Mouse (Mus musculus) heart, embryonic 10.5 days (tissue): Measurements from ENCODE around the gene Kif6. TPM values are rescaled to one million over a fixed set of nuclear protein-coding genes. Genes with fewer than 3 reads are reported as not detected.

Experiments
- DNase-seq: peaks from one replicate; pipeline ENCODE4 v3.0.0-alpha.2; 2017; ENCODE audit warnings: low spot score
- H3K27ac ChIP-seq: fragments of 300-500 bp; sonication (generic); 2 replicates; pipeline ENCODE4 v1.5.1; 2016; ENCODE audit warnings: mild to moderate bottlenecking
- H3K27me3 ChIP-seq: fragments of 300-500 bp; sonication (generic); 2 replicates; pipeline ENCODE4 v1.6.1; 2016; ENCODE audit warnings: mild to moderate bottlenecking; ENCODE audit not compliant: poor library complexity, insufficient read depth, severe bottlenecking
- H3K36me3 ChIP-seq: fragments of 300-500 bp; sonication (generic); 2 replicates; pipeline ENCODE4 v1.6.1; 2016; ENCODE audit warnings: mild to moderate bottlenecking, moderate library complexity
- H3K4me1 ChIP-seq: fragments of 300-500 bp; sonication (generic); 2 replicates; pipeline ENCODE4 v1.6.1; 2016; ENCODE audit warnings: mild to moderate bottlenecking
- H3K4me3 ChIP-seq: fragments of 300-500 bp; sonication (generic); 2 replicates; pipeline ENCODE4 v1.5.1; 2016; ENCODE audit warnings: mild to moderate bottlenecking, moderate library complexity
- H3K9me3 ChIP-seq: fragments of 300-500 bp; sonication (generic); 2 replicates; pipeline ENCODE4 v1.6.1; 2016; ENCODE audit warnings: mild to moderate bottlenecking, moderate library complexity
- WGBS: fragments of 180-500 bp; shearing (Covaris S2); methylation state at CpG from one replicate; pipeline ENCODE4 v1.1.7; 2016; 5-methylcytosine and 5-hydroxymethylcytosine counted together
- polyA plus RNA-seq: library from polyadenylated mRNA; unstranded; fragments of >200 nt; fragmentation: Nextera tagmentation; extraction: Ambion mirVana; gene quantifications from 2 replicates; pipeline ENCODE4 v1.2.1, GENCODE M21; 2016

Kif6 gene
- polyA plus RNA-seq, 1 experiment from 2014 or later = 2.0 TPM

DNA sequence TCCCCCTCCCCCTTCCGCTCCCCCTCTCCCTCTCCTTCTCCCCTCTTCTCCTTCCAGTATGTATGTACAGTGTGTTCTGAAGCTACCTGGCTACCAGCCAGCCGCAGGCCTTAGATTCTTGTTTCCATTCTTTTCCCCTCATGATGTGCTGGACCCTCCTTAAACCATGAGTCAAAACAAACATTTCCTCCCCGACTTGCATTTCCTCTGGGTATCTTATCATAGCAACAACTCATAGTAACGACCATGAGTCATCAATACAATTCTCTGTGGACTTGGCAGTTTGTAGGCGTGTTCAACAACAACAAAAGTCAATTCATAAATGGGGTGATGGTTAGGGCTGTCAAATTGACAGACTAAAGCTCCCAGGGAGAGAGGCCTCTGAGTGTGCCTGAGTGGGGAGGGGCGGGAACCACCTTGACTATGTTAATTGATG lies 136.0 kb downstream of the Kif6 start:
- peaks cover 3% of the 10 kb centered on the region; the same call in 1 of the 2 replicates for H3K4me1 ChIP-seq
- H3K27me3 ChIP-seq = no peaks in the 10 kb centered on the region
- no peak overlapping the region for H3K4me3 ChIP-seq
- no peak for DNase-seq
- WGBS = 51% methylated on average over 6 of the region's 6 CpGs
- 0 out of 2 replicates have a peak, but pooled peaks cover 3% of the 10 kb centered on the region for H3K36me3 ChIP-seq
- H3K9me3 ChIP-seq = no peaks in the 10 kb centered on the region
- no peak overlapping the region for H3K27ac ChIP-seq

GRCm38 (mm10) chr17:49753874-49754273 lies 138.9 kb downstream of the Kif6 start:
- H3K9me3 ChIP-seq = no peaks in the 10 kb centered on the region
- H3K4me1 ChIP-seq = peaks cover 7% of the 10 kb centered on the region; the same call in 1 of the 2 replicates
- no peaks in the 10 kb centered on the region for H3K27me3 ChIP-seq
- H3K36me3 ChIP-seq = no peaks in the 10 kb centered on the region
- no peak overlapping the region for H3K4me3 ChIP-seq
- no peak overlapping the region for H3K27ac ChIP-seq
- no peak for DNase-seq
- WGBS = 92% methylated on average over 7 of the region's 7 CpGs

- no peaks in the 10 kb centered on the region for H3K9me3 ChIP-seq
- no peaks in the 10 kb centered on the region for H3K36me3 ChIP-seq
- no peaks in the 10 kb centered on the region for H3K27me3 ChIP-seq
- 85% methylated on average over 19 of the region's 19 CpGs for WGBS
- DNase-seq = no peak
- H3K27ac ChIP-seq = no peak overlapping the region
- H3K4me3 ChIP-seq = no peak overlapping the region
- 0 out of 2 replicates have a peak, but pooled peaks cover 3% of the 10 kb centered on the region for H3K4me1 ChIP-seq
Measured at GRCm38 (mm10) chr17:49756862-49757261, 141.9 kb downstream of the Kif6 start.

DNA sequence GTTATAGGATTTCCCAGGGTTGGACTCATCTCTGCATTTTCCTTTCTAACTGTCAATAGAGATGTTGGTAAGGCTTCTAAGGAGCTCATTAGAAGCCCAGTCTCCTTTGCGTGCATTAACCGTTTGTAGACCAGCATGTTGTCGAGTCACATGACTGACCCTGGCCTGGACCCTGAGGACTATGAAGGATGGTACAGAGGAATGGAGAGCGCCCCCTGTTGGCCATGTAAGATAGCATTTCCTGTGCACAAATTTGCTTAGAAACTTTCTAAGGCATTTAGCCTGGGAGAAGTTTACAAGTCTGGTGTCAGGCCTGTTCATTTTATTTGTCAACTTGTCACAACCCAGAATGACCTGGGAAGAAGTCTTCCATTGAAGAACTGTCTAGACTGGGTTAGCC lies 144.1 kb downstream of the Kif6 start:
- no peak for DNase-seq
- no peaks in the 10 kb centered on the region for H3K27me3 ChIP-seq
- H3K4me1 ChIP-seq = 0 out of 2 replicates have a peak, but pooled peaks cover 3% of the 10 kb centered on the region
- WGBS = 76% methylated on average over 4 of the region's 4 CpGs
- no peak overlapping the region for H3K27ac ChIP-seq
- no peaks in the 10 kb centered on the region; the same call in 1 of the 2 replicates for H3K36me3 ChIP-seq
- no peak overlapping the region for H3K4me3 ChIP-seq
- no peaks in the 10 kb centered on the region for H3K9me3 ChIP-seq

DNA sequence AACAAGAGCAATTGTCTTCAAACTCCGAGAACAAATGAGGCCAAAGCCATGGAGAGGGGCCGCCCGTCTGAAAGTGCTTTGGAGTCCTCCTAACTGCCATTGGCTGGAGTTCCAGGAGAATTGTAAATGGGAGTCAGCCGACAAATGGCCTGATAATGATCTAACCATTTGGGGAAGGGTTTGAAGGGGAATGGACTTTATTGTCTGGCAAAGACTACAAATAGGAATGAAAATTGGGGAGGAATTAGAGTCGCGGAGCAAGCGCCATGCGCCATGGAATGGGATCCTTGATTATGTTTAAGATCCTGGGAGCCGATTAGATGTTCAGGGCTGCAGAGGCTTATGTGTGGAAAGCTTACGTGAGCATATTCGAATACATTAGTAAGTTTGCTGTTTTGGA lies 146.3 kb downstream of the Kif6 start:
- H3K27ac ChIP-seq = no peak overlapping the region
- H3K4me1 ChIP-seq = 0 out of 2 replicates have a peak, but pooled peaks cover 3% of the 10 kb centered on the region
- no peak for DNase-seq
- no peaks in the 10 kb centered on the region; the same call in 1 of the 2 replicates for H3K36me3 ChIP-seq
- no peaks in the 10 kb centered on the region for H3K27me3 ChIP-seq
- H3K9me3 ChIP-seq = no peaks in the 10 kb centered on the region
- WGBS = 75% methylated on average over 11 of the region's 11 CpGs
- H3K4me3 ChIP-seq = no peak overlapping the region

GRCm38 (mm10) chr17:49761838-49762237 lies 146.9 kb downstream of the Kif6 start:
- no peaks in the 10 kb centered on the region for H3K9me3 ChIP-seq
- 71% methylated on average over 8 of the region's 8 CpGs for WGBS
- DNase-seq = no peak
- H3K4me1 ChIP-seq = no peaks in the 10 kb centered on the region
- no peak overlapping the region for H3K4me3 ChIP-seq
- H3K36me3 ChIP-seq = no peaks in the 10 kb centered on the region; the same call in 1 of the 2 replicates
- no peak overlapping the region for H3K27ac ChIP-seq
- H3K27me3 ChIP-seq = no peaks in the 10 kb centered on the region

DNA sequence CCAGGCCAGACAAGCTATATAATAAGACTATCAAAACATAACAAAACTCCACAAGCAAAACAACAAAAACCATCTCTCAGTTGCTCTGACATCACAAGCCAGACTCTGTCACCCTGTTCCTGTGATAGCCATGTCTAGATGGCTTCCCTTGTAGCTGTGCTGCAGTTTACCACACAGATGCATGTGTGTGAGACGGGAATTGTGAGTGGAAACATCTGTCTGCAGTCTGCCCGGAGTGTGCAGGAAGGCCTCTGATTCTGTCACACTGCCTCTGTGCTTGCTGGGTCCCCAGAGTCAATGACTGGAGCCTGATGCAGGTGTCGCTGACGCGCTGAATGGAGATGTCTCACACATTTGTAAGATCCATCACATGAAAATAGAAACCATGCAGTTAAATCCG lies 150.0 kb downstream of the Kif6 start:
- no peak for DNase-seq
- WGBS = 59% methylated on average over 6 of the region's 6 CpGs
- no peak overlapping the region for H3K27ac ChIP-seq

DNA sequence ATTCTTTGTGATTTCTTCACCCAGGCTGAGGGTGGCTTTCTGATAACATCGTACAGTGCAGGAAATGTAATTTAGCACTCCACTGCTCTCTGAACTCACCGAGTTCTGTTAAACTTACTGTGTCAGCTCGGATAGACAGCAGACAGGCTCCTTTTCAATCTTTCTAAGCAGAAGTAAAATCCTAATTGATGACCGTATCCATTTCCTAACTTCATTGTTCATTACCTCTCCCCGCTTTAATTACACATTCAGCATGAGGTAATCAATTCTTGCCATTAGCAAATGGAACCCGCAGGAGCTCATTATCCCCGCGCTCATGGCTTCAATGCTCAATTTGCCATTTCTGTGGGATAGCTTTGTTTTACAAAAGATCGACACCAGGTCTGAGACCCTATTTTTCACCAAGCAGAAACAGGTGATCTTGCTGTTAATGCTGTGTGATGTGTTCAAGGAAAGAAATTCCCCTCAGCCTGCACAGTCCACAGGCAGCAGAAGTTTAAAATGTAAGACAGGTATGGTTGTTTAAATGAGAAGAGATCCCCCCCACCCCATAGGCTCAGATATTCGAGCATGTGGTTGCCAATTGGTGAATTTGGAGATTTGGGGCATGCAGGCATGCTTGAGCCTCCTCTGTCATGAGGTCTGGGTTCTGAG lies 152.9 kb downstream of the Kif6 start:
- Histone ChIP-seq H3K9me3 (no peaks in the 10 kb centered on the region), H3K4me1 (peaks cover 11% of the 10 kb centered on the region), H3K27me3 (no peaks in the 10 kb centered on the region), H3K36me3 (no peaks in the 10 kb centered on the region; the same call in 1 of the 2 replicates), H3K4me3 (no peak overlapping the region), H3K27ac (no peak overlapping the region)
- DNase-seq = no peak
- WGBS = 46% methylated on average over 10 of the region's 10 CpGs

More for the DNA sequence above, 150.0 kb downstream of the Kif6 start:
- no peaks in the 10 kb centered on the region for H3K4me1 ChIP-seq
- H3K4me3 ChIP-seq = no peak overlapping the region
- no peaks in the 10 kb centered on the region for H3K9me3 ChIP-seq
- no peaks in the 10 kb centered on the region; the same call in 1 of the 2 replicates for H3K36me3 ChIP-seq
- no peaks in the 10 kb centered on the region for H3K27me3 ChIP-seq

DNA sequence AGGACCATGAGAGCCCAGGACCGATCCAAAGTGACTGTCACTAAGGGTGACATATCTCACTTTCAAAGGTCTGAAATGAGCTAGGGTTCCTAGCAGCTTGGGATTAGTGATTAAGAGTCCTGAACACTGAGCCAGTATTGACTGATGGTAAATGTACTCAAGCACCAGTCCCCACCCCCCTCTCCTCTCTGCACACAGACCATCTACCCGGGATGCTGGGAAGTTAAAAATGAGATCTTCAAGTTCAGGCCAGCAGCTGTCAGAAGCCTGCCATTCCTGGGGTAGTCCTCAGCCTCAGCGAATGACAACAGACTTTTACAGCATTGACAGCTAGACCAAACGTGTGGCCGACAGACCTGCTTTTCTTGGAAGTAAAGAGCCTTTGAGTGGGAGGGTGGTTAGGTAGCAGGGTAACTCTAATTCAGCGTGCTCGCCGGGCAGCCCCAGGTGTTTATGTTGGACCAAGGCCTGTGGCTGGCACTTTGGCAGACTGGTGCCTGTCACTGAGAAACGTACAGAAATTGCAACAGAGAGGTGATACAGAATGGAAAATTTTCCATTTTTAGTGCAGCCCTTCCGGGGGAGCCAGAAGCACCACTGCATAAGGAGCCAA lies 156.9 kb downstream of the Kif6 start:
- 41% methylated on average over 10 of the region's 10 CpGs for WGBS
- H3K9me3 ChIP-seq = no peaks in the 10 kb centered on the region
- DNase-seq = no peak
- H3K4me3 ChIP-seq = no peak overlapping the region
- peaks cover 11% of the 10 kb centered on the region for H3K4me1 ChIP-seq
- no peaks in the 10 kb centered on the region for H3K36me3 ChIP-seq
- peak overlapping the region; percentile 16; the same call in 1 of the 2 replicates for H3K27ac ChIP-seq
- no peaks in the 10 kb centered on the region for H3K27me3 ChIP-seq

- H3K4me3 ChIP-seq = no peak overlapping the region
- H3K27ac ChIP-seq = no peak overlapping the region
- H3K9me3 ChIP-seq = no peaks in the 10 kb centered on the region
- no peaks in the 10 kb centered on the region; the same call in 1 of the 2 replicates for H3K4me1 ChIP-seq
- WGBS = 66% methylated on average over 13 of the region's 13 CpGs
- DNase-seq = no peak
- H3K36me3 ChIP-seq = no peaks in the 10 kb centered on the region
- H3K27me3 ChIP-seq = no peaks in the 10 kb centered on the region
Measured at GRCm38 (mm10) chr17:49777115-49777839, 162.3 kb downstream of the Kif6 start.

DNA sequence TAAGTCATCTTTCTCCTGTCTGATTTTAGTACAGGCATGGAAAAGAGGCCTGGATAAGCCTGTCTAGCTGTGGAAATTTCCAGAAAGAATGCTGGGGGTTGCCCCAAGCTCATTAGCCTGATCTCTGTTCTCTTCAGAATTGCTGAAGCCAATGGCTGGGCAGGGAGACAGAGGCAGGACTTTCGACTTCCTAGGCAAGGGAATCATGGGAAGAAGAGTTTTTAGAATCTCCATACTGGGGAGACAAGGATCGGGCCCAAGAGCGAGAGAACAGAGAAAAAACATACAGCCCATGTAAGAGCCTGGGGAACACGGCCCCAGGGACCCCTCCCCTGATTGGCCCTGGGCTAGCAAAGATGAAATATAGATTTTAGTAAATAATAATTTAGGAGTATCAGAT lies 164.1 kb downstream of the Kif6 start:
- no peak for DNase-seq

GRCm38 (mm10) chr17:49779576-49779975 lies 164.6 kb downstream of the Kif6 start:
- no peaks in the 10 kb centered on the region; the same call in 1 of the 2 replicates for H3K4me1 ChIP-seq
- H3K27ac ChIP-seq = no peak overlapping the region
- H3K4me3 ChIP-seq = no peak overlapping the region
- no peaks in the 10 kb centered on the region for H3K36me3 ChIP-seq
- no peaks in the 10 kb centered on the region for H3K27me3 ChIP-seq
- no peak for DNase-seq
- no peaks in the 10 kb centered on the region for H3K9me3 ChIP-seq
- WGBS = 84% methylated on average over 3 of the region's 3 CpGs

More for the DNA sequence above, 164.1 kb downstream of the Kif6 start:
- no peak overlapping the region for H3K4me3 ChIP-seq
- no peaks in the 10 kb centered on the region for H3K36me3 ChIP-seq
- H3K27ac ChIP-seq = no peak overlapping the region
- H3K4me1 ChIP-seq = no peaks in the 10 kb centered on the region; the same call in 1 of the 2 replicates
- 86% methylated on average over 4 of the region's 4 CpGs for WGBS
- H3K27me3 ChIP-seq = no peaks in the 10 kb centered on the region
- no peaks in the 10 kb centered on the region for H3K9me3 ChIP-seq

DNA sequence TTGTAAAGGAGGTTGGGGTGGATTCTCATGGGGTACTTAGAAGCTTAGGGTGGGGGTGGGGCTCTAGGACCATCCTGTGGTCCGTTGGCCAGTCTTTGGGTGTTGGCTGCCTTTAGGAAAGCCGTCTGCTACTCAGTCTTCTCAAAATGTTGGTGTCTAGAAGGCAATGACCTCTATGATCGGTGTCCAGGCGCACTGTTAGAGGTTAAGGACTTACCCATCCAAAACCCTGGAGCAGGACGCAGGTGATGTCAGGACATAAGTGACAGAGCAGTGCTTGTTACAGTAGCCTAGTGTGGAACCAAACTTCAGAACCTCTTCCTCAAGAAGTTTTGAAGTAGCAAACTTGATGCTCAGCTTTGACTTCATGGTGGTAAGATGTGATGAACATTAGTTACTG lies 170.9 kb downstream of the Kif6 start:
- no peaks in the 10 kb centered on the region for H3K36me3 ChIP-seq
- H3K9me3 ChIP-seq = no peaks in the 10 kb centered on the region
- peaks cover 12% of the 10 kb centered on the region; the same call in 1 of the 2 replicates for H3K4me1 ChIP-seq
- H3K27ac ChIP-seq = no peak overlapping the region
- DNase-seq = no peak
- WGBS = 86% methylated on average over 5 of the region's 5 CpGs
- no peak overlapping the region for H3K4me3 ChIP-seq
- no peaks in the 10 kb centered on the region for H3K27me3 ChIP-seq
